Mouse (Mus musculus) kidney, adult 2 months (tissue): ENCODE data around the gene Tgm2.

Experiments used
- CTCF ChIP-seq: fragments of 200-500 bp; conservative IDR thresholded peaks from 2 replicates; pipeline ENCODE4 v1.5.1; 2011; ENCODE audit warnings: low read depth, mild to moderate bottlenecking, control low read depth, low read length, moderate library complexity, mixed read lengths; ENCODE audit not compliant: insufficient read depth, insufficient read length
- POLR2A ChIP-seq: fragments of 200-500 bp; IDR thresholded peaks from one replicate; pipeline ENCODE4 v1.6.1; 2011; ENCODE audit warnings: low read depth, low read length, control low read depth

GRCm38 (mm10) chr2:158136205-158136604 lies 10.0 kb downstream of the Tgm2 start:
- TF ChIP-seq POLR2A, result no peak
- TF ChIP-seq CTCF, result no peak
